Mouse (Mus musculus): ENCODE measurements around the gene Srsf6.

DNA sequence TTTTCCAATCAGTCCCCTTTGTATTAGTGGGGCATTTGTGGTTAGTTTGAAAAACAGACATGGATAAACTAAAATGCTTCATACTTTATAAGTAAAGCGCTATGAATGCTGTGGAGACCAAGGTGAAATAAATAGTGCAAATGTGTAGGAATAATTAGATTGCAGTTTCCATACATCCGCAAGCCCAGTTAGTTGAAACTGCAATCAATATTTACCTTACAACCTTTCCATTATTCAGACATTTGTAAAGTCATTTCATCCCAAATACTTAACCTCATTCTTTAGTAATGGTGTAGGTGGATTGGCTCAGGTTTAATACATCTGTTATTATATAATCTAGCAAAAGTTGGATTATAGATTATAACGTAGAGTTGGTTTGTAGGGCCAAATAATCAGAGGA, 4.4 kb downstream of the Srsf6 start:
- no peak for TF ChIP-seq POLR2A (IDR thresholded peaks at IDR 0.05; ENCODE audit: low read depth, low read length)
- no peak for TF ChIP-seq CTCF (conservative IDR thresholded peaks at IDR 0.05; ENCODE audit: insufficient read depth, insufficient read length, low read depth, low read length)

Measured in kidney, adult 2 months (tissue).